Mouse (Mus musculus) forebrain, embryonic 12.5 days (tissue): Measurements from ENCODE around the gene Lrrc47. TPM values are rescaled to one million over a fixed set of nuclear protein-coding genes. Genes with fewer than 3 reads are reported as not detected.

Experiments
- ATAC-seq: fragments of 200-750 bp; cut with Nextera tagmentation; 2 replicates; pipeline ENCODE4 v1.8.0; 2017; ENCODE audit warnings: moderate TSS enrichment; ENCODE audit not compliant: low FRiP score
- H3K27ac ChIP-seq: fragments of 300-500 bp; sonication (generic); 2 replicates; pipeline ENCODE4 v1.5.1; 2016; ENCODE audit warnings: mild to moderate bottlenecking
- H3K27me3 ChIP-seq: fragments of 300-500 bp; sonication (generic); 2 replicates; pipeline ENCODE4 v1.6.1; 2016; ENCODE audit warnings: mild to moderate bottlenecking
- H3K36me3 ChIP-seq: fragments of 300-500 bp; sonication (generic); replicated peaks from 2 replicates; pipeline ENCODE4 v1.6.1; 2016; ENCODE audit warnings: mild to moderate bottlenecking
- H3K4me1 ChIP-seq: fragments of 300-500 bp; sonication (generic); 2 replicates; pipeline ENCODE4 v1.6.1; 2016
- H3K4me2 ChIP-seq: fragments of 300-500 bp; sonication (generic); 2 replicates; pipeline ENCODE4 v1.6.1; 2016; ENCODE audit warnings: mild to moderate bottlenecking, moderate library complexity
- H3K4me3 ChIP-seq: fragments of 300-500 bp; sonication (generic); replicated peaks from 2 replicates; pipeline ENCODE4 v1.5.1; 2016; ENCODE audit warnings: mild to moderate bottlenecking
- H3K9ac ChIP-seq: fragments of 300-500 bp; sonication (generic); 2 replicates; pipeline ENCODE4 v1.6.1; 2016; ENCODE audit warnings: mild to moderate bottlenecking
- H3K9me3 ChIP-seq: fragments of 300-500 bp; sonication (generic); 2 replicates; pipeline ENCODE4 v1.6.1; 2016
- WGBS: fragments of 180-500 bp; shearing (Covaris S2); methylation state at CpG from one replicate; pipeline ENCODE4 v1.1.7; 2016; 5-methylcytosine and 5-hydroxymethylcytosine counted together
- polyA plus RNA-seq: library from polyadenylated mRNA; unstranded; fragments of >200 nt; fragmentation: Nextera tagmentation; extraction: Ambion mirVana; gene quantifications from 2 replicates; pipeline ENCODE4 v1.2.1, GENCODE M21; 2016

Gene Lrrc47
- 32.5 and 32.6 TPM in 2 replicates for polyA plus RNA-seq

- peak within 1 kb of the TSS; percentile 100 for H3K4me3 ChIP-seq
- H3K27ac ChIP-seq, result peak within 1 kb of the TSS; percentile 66
- under 1% methylated on average over 56 of the region's 59 CpGs for WGBS
- peak within 1 kb of the TSS; percentile 97 for H3K4me2 ChIP-seq
- peak within 1 kb of the TSS; percentile 96 for H3K9ac ChIP-seq
- H3K4me1 ChIP-seq, result peaks cover 25% of the 10 kb centered on the region
- ATAC-seq, result peak; percentile 94
- peaks cover 37% of the 10 kb centered on the region for H3K36me3 ChIP-seq
- H3K27me3 ChIP-seq, result no peaks in the 10 kb centered on the region
- no peaks in the 10 kb centered on the region for H3K9me3 ChIP-seq
Observed at GRCm38 (mm10) chr4:154011646-154012089, at the start of gene Lrrc47. TSS of gene Lrrc47 (plus strand) at chr4:154011731.

DNA sequence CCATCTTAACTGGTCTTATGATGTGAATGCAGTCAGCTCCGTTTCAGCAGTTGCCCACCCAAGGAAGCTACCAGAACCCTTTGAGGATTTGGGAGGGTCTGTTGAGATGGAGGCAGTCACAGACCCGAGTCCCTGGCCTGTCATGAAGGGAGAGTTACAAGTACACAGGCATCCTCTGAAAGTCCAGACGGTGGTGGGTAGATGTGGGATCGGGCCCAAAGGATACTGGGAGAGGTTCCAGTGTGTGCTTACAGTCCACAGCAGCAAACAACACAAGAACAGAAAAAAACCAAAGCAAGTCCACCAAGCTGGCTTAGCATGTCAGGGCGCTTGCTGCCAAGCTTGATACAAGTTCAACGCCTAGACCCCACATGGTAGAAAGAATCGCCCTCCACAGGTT is 48.9 kb upstream of the Lrrc47 start:
- Histone ChIP-seq H3K36me3 (peaks cover 79% of the 10 kb centered on the region), H3K27me3 (no peaks in the 10 kb centered on the region), H3K9me3 (no peaks in the 10 kb centered on the region), H3K27ac (no peak overlapping the region), H3K4me2 (no peak overlapping the region), H3K4me3 (no peak overlapping the region), H3K9ac (no peak overlapping the region), H3K4me1 (peaks cover 13% of the 10 kb centered on the region)
- WGBS, result 85% methylated on average over 7 of the region's 7 CpGs
- no peak for ATAC-seq

DNA sequence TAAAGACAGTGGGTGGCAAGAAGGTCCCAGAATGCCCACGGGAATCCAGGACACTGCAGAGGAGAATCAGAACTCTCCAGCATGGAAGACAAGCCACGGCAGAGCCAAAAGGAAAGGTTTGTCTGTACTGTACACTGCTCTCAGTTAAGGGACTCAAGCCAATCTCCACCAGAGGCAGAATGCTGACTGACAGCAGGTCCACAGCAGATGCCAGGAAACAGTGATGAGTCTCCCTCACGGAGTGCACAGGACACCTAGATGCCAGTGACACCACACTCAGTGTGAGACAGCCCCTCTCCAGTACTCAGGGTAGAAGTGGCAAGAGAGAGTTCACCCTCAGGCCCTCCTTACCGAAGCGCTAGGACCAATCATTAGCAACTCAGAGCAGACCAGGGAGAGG is 44.9 kb upstream of the Lrrc47 start:
- Histone ChIP-seq H3K9me3 (no peaks in the 10 kb centered on the region), H3K36me3 (peaks cover 86% of the 10 kb centered on the region), H3K9ac (no peak overlapping the region), H3K27ac (no peak overlapping the region), H3K4me3 (no peak overlapping the region), H3K4me2 (no peak overlapping the region), H3K27me3 (no peaks in the 10 kb centered on the region), H3K4me1 (no peaks in the 10 kb centered on the region)
- 86% methylated on average over 5 of the region's 5 CpGs for WGBS
- no peak for ATAC-seq

GRCm38 (mm10) chr4:153967556-153967955 is 44.0 kb upstream of the Lrrc47 start:
- 84% methylated on average over 2 of the region's 2 CpGs for WGBS
- Histone ChIP-seq H3K9ac (no peak overlapping the region), H3K36me3 (peaks cover 77% of the 10 kb centered on the region)

DNA sequence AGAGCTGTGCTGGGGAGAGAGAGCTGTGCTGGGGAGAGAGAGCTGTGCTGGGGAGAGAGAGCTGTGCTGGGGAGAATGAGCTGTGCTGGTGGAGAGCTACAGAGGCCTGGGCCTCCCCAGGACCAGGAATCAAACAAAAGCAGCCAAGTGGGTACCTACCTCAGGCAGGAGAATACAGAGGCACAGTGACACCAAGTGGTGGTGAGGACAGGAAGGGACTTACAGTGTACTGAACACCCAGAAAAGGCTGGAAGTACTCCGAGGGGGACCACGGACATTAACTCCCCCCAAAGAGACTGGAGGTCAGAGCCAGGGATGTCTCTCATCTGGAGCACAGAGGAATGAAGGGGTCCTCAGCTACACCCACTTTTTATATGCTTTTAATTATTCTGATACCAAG is 43.5 kb upstream of the Lrrc47 start:
- Histone ChIP-seq H3K4me2 (no peak overlapping the region), H3K36me3 (peaks cover 72% of the 10 kb centered on the region), H3K9me3 (no peaks in the 10 kb centered on the region), H3K9ac (no peak overlapping the region), H3K27ac (no peak overlapping the region), H3K4me3 (no peak overlapping the region), H3K27me3 (no peaks in the 10 kb centered on the region), H3K4me1 (peaks cover 3% of the 10 kb centered on the region; the same call in 1 of the 2 replicates)
- WGBS, result 80% methylated on average over 2 of the region's 2 CpGs
- ATAC-seq, result no peak

More at GRCm38 (mm10) chr4:153967556-153967955, 44.0 kb upstream of the Lrrc47 start:
- Histone ChIP-seq H3K4me2 (no peak overlapping the region), H3K27me3 (no peaks in the 10 kb centered on the region), H3K4me1 (no peaks in the 10 kb centered on the region), H3K9me3 (no peaks in the 10 kb centered on the region), H3K4me3 (no peak overlapping the region), H3K27ac (no peak overlapping the region)
- no peak for ATAC-seq

GRCm38 (mm10) chr4:153974431-153975291 is 36.9 kb upstream of the Lrrc47 start, which contains the start of the genes Dffb and Cep104:
TSS of gene Dffb (minus strand) at chr4:153975126.
TSS of gene Cep104 (plus strand) at chr4:153975194.
- peak within 1 kb of the TSS; percentile 73 for H3K27ac ChIP-seq
- H3K36me3 ChIP-seq, result peaks cover 29% of the 10 kb centered on the region
- no peaks in the 10 kb centered on the region for H3K27me3 ChIP-seq
- H3K9me3 ChIP-seq, result no peaks in the 10 kb centered on the region
- H3K4me3 ChIP-seq, result peak within 1 kb of the TSS; percentile 94
- under 1% methylated on average over 64 of the region's 68 CpGs for WGBS
- peaks cover 34% of the 10 kb centered on the region for H3K4me1 ChIP-seq
- H3K4me2 ChIP-seq, result peak within 1 kb of the TSS; percentile 94
- peak within 1 kb of the TSS; percentile 94 for H3K9ac ChIP-seq
- peak; percentile 98 for ATAC-seq

DNA sequence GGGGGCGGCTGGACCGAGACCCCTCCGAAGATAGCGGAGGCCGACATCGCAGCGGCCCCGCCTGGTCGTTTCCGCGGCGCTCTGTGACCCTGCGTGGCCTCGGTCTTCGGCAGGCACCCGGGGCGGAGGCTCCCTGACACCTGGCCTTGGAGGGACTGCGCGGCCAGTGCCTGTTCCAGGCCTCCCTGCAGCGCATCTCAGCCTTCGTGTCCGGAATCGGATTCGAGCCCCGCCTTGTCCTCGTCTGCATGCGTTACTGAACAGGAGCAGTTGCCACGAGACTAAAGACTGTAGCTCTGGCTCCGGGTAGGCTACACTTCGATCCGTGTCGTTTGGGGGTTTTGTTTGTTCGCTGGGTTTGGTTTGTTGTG is 36.3 kb upstream of the Lrrc47 start:
- Histone ChIP-seq H3K27me3 (no peaks in the 10 kb centered on the region), H3K4me2 (peak overlapping the region; percentile 94), H3K9me3 (no peaks in the 10 kb centered on the region), H3K9ac (peak overlapping the region; percentile 94), H3K4me3 (peak overlapping the region; percentile 94), H3K4me1 (peaks cover 34% of the 10 kb centered on the region), H3K36me3 (peaks cover 29% of the 10 kb centered on the region), H3K27ac (peak overlapping the region; percentile 73)
- 1% methylated on average over 30 of the region's 33 CpGs for WGBS
- ATAC-seq, result no peak

DNA sequence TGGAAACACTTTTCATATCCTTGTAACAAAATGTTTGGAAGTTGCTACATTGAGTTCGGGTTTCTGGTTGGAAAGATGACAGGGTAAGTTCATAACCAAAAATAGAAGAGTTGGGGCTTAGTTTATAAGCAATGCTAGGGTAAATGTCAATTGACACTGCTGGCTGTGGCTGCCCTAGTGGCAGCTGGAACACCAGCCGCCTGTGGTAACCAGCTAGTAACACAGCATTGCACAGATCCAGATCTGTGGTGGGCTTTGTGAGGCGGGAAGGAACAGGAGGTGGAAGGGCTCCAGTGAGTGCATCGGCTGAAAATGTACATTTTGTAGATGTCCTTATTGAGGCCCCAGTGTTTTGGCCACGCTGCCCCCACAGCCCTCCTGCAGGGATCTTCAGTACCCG is 35.8 kb upstream of the Lrrc47 start:
- H3K27ac ChIP-seq, result no peak overlapping the region
- 44% methylated on average over 6 of the region's 6 CpGs for WGBS

GRCm38 (mm10) chr4:153979243-153979642 is 32.3 kb upstream of the Lrrc47 start:
- WGBS, result 95% methylated on average over 10 of the region's 10 CpGs
- no peaks in the 10 kb centered on the region for H3K27me3 ChIP-seq
- no peak overlapping the region for H3K9ac ChIP-seq
- no peak overlapping the region for H3K4me2 ChIP-seq
- H3K9me3 ChIP-seq, result no peaks in the 10 kb centered on the region
- no peak overlapping the region for H3K4me3 ChIP-seq
- H3K27ac ChIP-seq, result no peak overlapping the region
- peaks cover 21% of the 10 kb centered on the region for H3K4me1 ChIP-seq
- H3K36me3 ChIP-seq, result peaks cover 54% of the 10 kb centered on the region
- ATAC-seq, result no peak

More for the DNA sequence above, 35.8 kb upstream of the Lrrc47 start:
- Histone ChIP-seq H3K36me3 (peaks cover 29% of the 10 kb centered on the region), H3K4me3 (peak overlapping the region; percentile 94), H3K9me3 (no peaks in the 10 kb centered on the region), H3K27me3 (no peaks in the 10 kb centered on the region), H3K4me2 (peak overlapping the region; percentile 94), H3K4me1 (peaks cover 34% of the 10 kb centered on the region), H3K9ac (peak overlapping the region; percentile 94)
- ATAC-seq, result no peak

- H3K9me3 ChIP-seq, result no peaks in the 10 kb centered on the region
- 85% methylated on average over 11 of the region's 11 CpGs for WGBS
- no peak overlapping the region for H3K9ac ChIP-seq
- no peak overlapping the region for H3K4me2 ChIP-seq
- H3K36me3 ChIP-seq, result peaks cover 66% of the 10 kb centered on the region
- peaks cover 18% of the 10 kb centered on the region for H3K4me1 ChIP-seq
- ATAC-seq, result no peak
- no peaks in the 10 kb centered on the region for H3K27me3 ChIP-seq
- H3K4me3 ChIP-seq, result no peak overlapping the region
- no peak overlapping the region for H3K27ac ChIP-seq
Observed at GRCm38 (mm10) chr4:153980470-153980869, 31.1 kb upstream of the Lrrc47 start.

DNA sequence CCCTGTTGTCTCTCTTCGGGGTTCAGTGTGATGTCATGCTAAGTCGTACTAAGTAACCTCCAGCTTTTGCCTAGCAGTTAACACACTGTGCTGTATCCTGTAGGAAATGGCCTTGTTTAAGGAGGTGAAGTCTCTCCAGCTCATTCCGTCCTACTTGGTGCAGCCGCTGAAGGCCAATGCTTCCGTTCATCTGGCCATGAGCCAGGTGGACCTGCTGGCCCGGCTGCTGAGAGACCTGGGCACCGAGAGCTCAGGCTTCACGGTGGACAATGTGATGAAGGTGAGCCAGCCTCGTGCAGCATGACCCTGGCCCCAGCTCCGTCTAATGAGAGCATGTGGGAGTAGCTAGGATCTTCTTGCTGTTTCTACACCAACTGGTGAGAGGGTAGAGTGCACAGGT is 18.8 kb upstream of the Lrrc47 start:
- Histone ChIP-seq H3K4me1 (no peaks in the 10 kb centered on the region), H3K4me2 (no peak overlapping the region), H3K27me3 (no peaks in the 10 kb centered on the region), H3K27ac (no peak overlapping the region), H3K36me3 (peaks cover 95% of the 10 kb centered on the region), H3K4me3 (no peak overlapping the region), H3K9ac (no peak overlapping the region), H3K9me3 (no peaks in the 10 kb centered on the region)
- WGBS, result 93% methylated on average over 10 of the region's 10 CpGs
- ATAC-seq, result no peak

- Histone ChIP-seq H3K36me3 (peaks cover 95% of the 10 kb centered on the region), H3K27ac (no peak overlapping the region), H3K4me3 (no peak overlapping the region), H3K4me1 (no peaks in the 10 kb centered on the region), H3K9me3 (no peaks in the 10 kb centered on the region), H3K9ac (no peak overlapping the region), H3K4me2 (no peak overlapping the region), H3K27me3 (no peaks in the 10 kb centered on the region)
- 92% methylated on average over 8 of the region's 8 CpGs for WGBS
- no peak for ATAC-seq
Observed at GRCm38 (mm10) chr4:153993505-153993904, 18.0 kb upstream of the Lrrc47 start.
